Mouse (Mus musculus) erythroblast, embryonic 14.5 days (primary cell): ENCODE results near the gene Card11.

Experiments used
- GATA1 ChIP-seq: IDR thresholded peaks from 2 replicates; pipeline ENCODE4 v1.6.1; 2012; ENCODE audit warnings: low read length, inconsistent platforms, mixed read lengths
- TAL1 ChIP-seq: IDR thresholded peaks from 3 replicates; pipeline ENCODE4 v1.6.1; 2012; ENCODE audit warnings: low read length, inconsistent platforms, mixed read lengths

DNA sequence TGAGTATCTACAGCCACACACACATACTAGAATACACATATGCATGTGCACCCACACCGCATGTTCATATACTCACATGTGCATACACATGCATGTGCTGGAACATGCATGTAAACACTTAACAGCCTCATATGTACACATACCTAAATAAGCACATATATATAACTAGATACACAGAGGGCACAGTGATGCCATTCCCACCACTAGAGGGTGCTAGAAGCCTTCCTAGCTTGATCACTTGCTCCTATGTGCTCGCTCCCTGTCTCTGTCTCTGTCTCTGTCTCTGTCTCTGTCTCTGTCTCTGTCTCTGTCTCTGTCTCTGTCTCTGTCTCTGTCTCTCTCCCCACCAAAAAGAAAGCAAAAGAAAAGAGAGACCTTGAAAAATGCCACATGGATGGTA, 131.3 kb downstream of the Card11 start:
- no peak for TF ChIP-seq GATA1
- TF ChIP-seq TAL1, result no peak
